Mouse (Mus musculus) stomach, postnatal 0 days (tissue): ENCODE data around the gene Ccdc155.

Source experiments
- CTCF ChIP-seq: IDR thresholded peaks from 2 replicates; pipeline ENCODE4 v1.5.1; 2016; ENCODE audit warnings: antibody characterized with exemption, low read depth, mild to moderate bottlenecking, moderate library complexity
- EP300 ChIP-seq: optimal IDR thresholded peaks from 2 replicates; pipeline ENCODE3; 2016; ENCODE audit warnings: antibody characterized with exemption

- TF ChIP-seq CTCF (no peak), EP300 (no peak)
Observed at GRCm38 (mm10) chr7:45216442-45217183, 11.9 kb upstream of the Ccdc155 start.
